Mouse (Mus musculus) ovary, postnatal 36 days (tissue): Measurements from ENCODE around the gene Vmn1r65.
"Not testable (repeated sequence)": the region's sequence is repeated elsewhere in the genome, so short reads cannot be mapped to it uniquely, and the experiment has no call there.

Source experiments
- DNase-seq: peaks from one replicate; pipeline ENCODE4 v3.0.0; 2022; ENCODE audit warnings: low spot score, mixed read lengths

The Vmn1r65 gene

GRCm38 (mm10) chr7:6010910-6011309 lies at the start of gene Vmn1r65:
Vmn1r65 (minus strand) TSS chr7:6011010.
- no peak for DNase-seq

DNA sequence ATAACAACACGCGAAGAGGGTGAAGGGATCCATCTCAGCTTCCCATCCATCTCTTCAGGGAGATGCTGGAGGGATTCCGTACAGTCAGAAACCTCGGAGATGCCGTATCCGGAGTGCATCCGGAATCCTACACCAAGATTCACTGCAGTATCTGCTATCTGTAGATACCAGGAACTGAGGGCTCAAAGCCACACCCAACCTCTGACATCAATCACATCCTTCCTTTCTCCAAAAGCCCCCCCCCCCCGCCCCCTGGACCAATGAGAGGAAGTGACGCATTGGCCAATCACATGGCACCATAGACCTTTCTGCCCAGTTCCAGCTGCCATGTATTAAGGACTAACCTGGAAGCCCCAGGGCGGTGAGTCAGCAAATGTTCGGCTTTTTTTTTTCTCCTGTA lies 34.1 kb upstream of the Vmn1r65 start, which contains the start of gene Nlrp4c:
Gene Nlrp4c, plus strand, starts transcription at position 301 of the 400 bp plus-strand sequence.
- DNase-seq, result no peak

DNA sequence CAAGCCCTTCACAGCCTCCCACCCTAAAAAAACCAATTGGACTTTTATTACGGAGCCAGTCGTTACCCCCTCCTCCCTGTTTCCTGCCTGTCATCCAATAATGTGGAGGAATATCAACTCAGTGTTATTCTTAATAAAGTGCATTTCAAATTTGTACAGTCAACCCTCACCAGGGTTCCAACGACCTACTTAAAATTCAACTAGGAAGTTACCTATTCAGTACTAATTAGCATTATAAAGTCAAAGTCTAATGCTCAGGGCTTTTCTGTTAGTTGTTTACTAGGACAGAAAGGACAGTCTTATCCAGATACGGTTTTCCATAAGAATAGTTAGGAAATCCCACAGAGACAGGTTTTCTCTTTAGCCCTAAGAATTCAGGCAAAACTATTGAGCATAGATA lies 28.4 kb downstream of the Vmn1r65 start:
- not testable (repeated sequence) for DNase-seq

- not testable (repeated sequence) for DNase-seq
These were observed 38.3 kb downstream of the Vmn1r65 start for GRCm38 (mm10) chr7:5972546-5972945.
